Mouse (Mus musculus): ENCODE results near the gene Vwa8. TPM values are rescaled to one million over a fixed set of nuclear protein-coding genes. Genes with fewer than 3 reads are reported as not detected.

Gene Vwa8
- polyA plus RNA-seq, 1 experiment from 2014 or later, result 8.8 TPM

GRCm38 (mm10) chr14:79161741-79162140 is 312.9 kb downstream of the Vwa8 start:
- H3K27ac ChIP-seq (ENCODE audit: low read length), result peak overlapping the region; percentile 93; the same call in 1 of the 2 replicates
- no peaks in the 10 kb centered on the region for H3K9me3 ChIP-seq (ENCODE audit: low read length)
- H3K27me3 ChIP-seq (replicated peaks; ENCODE audit: insufficient read depth, low read length), result no peaks in the 10 kb centered on the region
- DNase-seq (ENCODE audit: low spot score), result no peak
- H3K9ac ChIP-seq (replicated peaks; ENCODE audit: low read depth), result no peak overlapping the region
- no peaks in the 10 kb centered on the region for H3K36me3 ChIP-seq (ENCODE audit: insufficient read depth, low read length)
- no peak for ATAC-seq
- TF ChIP-seq EP300 (IDR thresholded peaks at IDR 0.05) (no peak), CTCF (IDR thresholded peaks at IDR 0.05) (no peak)
- peaks cover 20% of the 10 kb centered on the region; the same call in 1 of the 2 replicates for H3K4me1 ChIP-seq (ENCODE audit: insufficient read depth, low read depth, low read length)
- no peak overlapping the region for H3K4me2 ChIP-seq (replicated peaks; ENCODE audit: low read depth, low read length)
- H3K4me3 ChIP-seq (ENCODE audit: low read depth, low read length), result no peak overlapping the region
- 69% methylated on average over 9 of the region's 9 CpGs for WGBS

GRCm38 (mm10) chr14:79162678-79163077 is 313.8 kb downstream of the Vwa8 start:
- TF ChIP-seq EP300 (IDR thresholded peaks at IDR 0.05) (no peak), CTCF (IDR thresholded peaks at IDR 0.05) (no peak)
- ATAC-seq, result no peak
- Histone ChIP-seq H3K9me3 (ENCODE audit: low read length) (no peaks in the 10 kb centered on the region), H3K27me3 (replicated peaks; ENCODE audit: insufficient read depth, low read length) (no peaks in the 10 kb centered on the region), H3K4me2 (replicated peaks; ENCODE audit: low read depth, low read length) (no peak overlapping the region), H3K36me3 (ENCODE audit: insufficient read depth, low read length) (no peaks in the 10 kb centered on the region), H3K27ac (ENCODE audit: low read length) (peak overlapping the region; percentile 58), H3K4me3 (ENCODE audit: low read depth, low read length) (no peak overlapping the region), H3K4me1 (ENCODE audit: insufficient read depth, low read depth, low read length) (peaks cover 12% of the 10 kb centered on the region; the same call in 1 of the 2 replicates), H3K9ac (replicated peaks; ENCODE audit: low read depth) (no peak overlapping the region)
- WGBS, result 37% methylated on average over 9 of the region's 9 CpGs
- no peak for DNase-seq (ENCODE audit: low spot score)

GRCm38 (mm10) chr14:79164334-79164733 is 315.5 kb downstream of the Vwa8 start:
- H3K27me3 ChIP-seq (replicated peaks; ENCODE audit: insufficient read depth, low read length), result no peaks in the 10 kb centered on the region
- DNase-seq (ENCODE audit: low spot score) (peak; percentile 56), ATAC-seq (peak; percentile 13)
- 63% methylated on average over 4 of the region's 4 CpGs for WGBS
- peak overlapping the region; percentile 16; the same call in 1 of the 2 replicates for H3K27ac ChIP-seq (ENCODE audit: low read length)
- H3K36me3 ChIP-seq (ENCODE audit: insufficient read depth, low read length), result no peaks in the 10 kb centered on the region
- TF ChIP-seq EP300 (IDR thresholded peaks at IDR 0.05) (peak; percentile 89), CTCF (IDR thresholded peaks at IDR 0.05) (no peak)
- peaks cover 7% of the 10 kb centered on the region; the same call in 1 of the 2 replicates for H3K4me1 ChIP-seq (ENCODE audit: insufficient read depth, low read depth, low read length)
- no peak overlapping the region for H3K4me3 ChIP-seq (ENCODE audit: low read depth, low read length)
- H3K9ac ChIP-seq (replicated peaks; ENCODE audit: low read depth), result no peak overlapping the region
- H3K9me3 ChIP-seq (ENCODE audit: low read length), result no peaks in the 10 kb centered on the region
- H3K4me2 ChIP-seq (replicated peaks; ENCODE audit: low read depth, low read length), result no peak overlapping the region

GRCm38 (mm10) chr14:79164925-79165324 is 316.1 kb downstream of the Vwa8 start:
- H3K4me1 ChIP-seq (ENCODE audit: insufficient read depth, low read depth, low read length), result peaks cover 4% of the 10 kb centered on the region; the same call in 1 of the 2 replicates
- H3K27ac ChIP-seq (ENCODE audit: low read length), result peak overlapping the region; percentile 16; the same call in 1 of the 2 replicates
- 96% methylated on average over 2 of the region's 2 CpGs for WGBS
- H3K27me3 ChIP-seq (replicated peaks; ENCODE audit: insufficient read depth, low read length), result no peaks in the 10 kb centered on the region
- no peak overlapping the region for H3K4me3 ChIP-seq (ENCODE audit: low read depth, low read length)
- H3K9me3 ChIP-seq (ENCODE audit: low read length), result no peaks in the 10 kb centered on the region
- no peak overlapping the region for H3K9ac ChIP-seq (replicated peaks; ENCODE audit: low read depth)
- ATAC-seq, result no peak
- no peak for DNase-seq (ENCODE audit: low spot score)
- peak; percentile 70 for TF ChIP-seq CTCF (IDR thresholded peaks at IDR 0.05)
- TF ChIP-seq EP300 (IDR thresholded peaks at IDR 0.05), result no peak
- no peaks in the 10 kb centered on the region for H3K36me3 ChIP-seq (ENCODE audit: insufficient read depth, low read length)
- H3K4me2 ChIP-seq (replicated peaks; ENCODE audit: low read depth, low read length), result no peak overlapping the region

GRCm38 (mm10) chr14:79174526-79174925 is 325.7 kb downstream of the Vwa8 start:
- no peak for TF ChIP-seq CTCF (IDR thresholded peaks at IDR 0.05)
- TF ChIP-seq EP300 (IDR thresholded peaks at IDR 0.05), result no peak
- WGBS, result 88% methylated on average over 4 of the region's 4 CpGs

GRCm38 (mm10) chr14:79177754-79178153 is 328.9 kb downstream of the Vwa8 start:
- ATAC-seq (no peak), DNase-seq (ENCODE audit: low spot score) (no peak)
- Histone ChIP-seq H3K4me3 (ENCODE audit: low read depth, low read length) (no peak overlapping the region), H3K9me3 (ENCODE audit: low read length) (no peaks in the 10 kb centered on the region), H3K4me2 (replicated peaks; ENCODE audit: low read depth, low read length) (no peak overlapping the region), H3K36me3 (ENCODE audit: insufficient read depth, low read length) (peaks cover 5% of the 10 kb centered on the region; the same call in 1 of the 2 replicates), H3K27me3 (replicated peaks; ENCODE audit: insufficient read depth, low read length) (no peaks in the 10 kb centered on the region), H3K9ac (replicated peaks; ENCODE audit: low read depth) (no peak overlapping the region), H3K27ac (ENCODE audit: low read length) (no peak overlapping the region), H3K4me1 (ENCODE audit: insufficient read depth, low read depth, low read length) (no peaks in the 10 kb centered on the region)
- WGBS, result 64% methylated on average over 7 of the region's 7 CpGs
- TF ChIP-seq CTCF (IDR thresholded peaks at IDR 0.05), result no peak
- no peak for TF ChIP-seq EP300 (IDR thresholded peaks at IDR 0.05)

More at GRCm38 (mm10) chr14:79174526-79174925, 325.7 kb downstream of the Vwa8 start:
- H3K36me3 ChIP-seq (ENCODE audit: insufficient read depth, low read length), result peaks cover 5% of the 10 kb centered on the region; the same call in 1 of the 2 replicates
- no peaks in the 10 kb centered on the region for H3K9me3 ChIP-seq (ENCODE audit: low read length)
- H3K4me2 ChIP-seq (replicated peaks; ENCODE audit: low read depth, low read length), result no peak overlapping the region
- ATAC-seq (no peak), DNase-seq (ENCODE audit: low spot score) (no peak)
- no peaks in the 10 kb centered on the region for H3K27me3 ChIP-seq (replicated peaks; ENCODE audit: insufficient read depth, low read length)
- no peaks in the 10 kb centered on the region for H3K4me1 ChIP-seq (ENCODE audit: insufficient read depth, low read depth, low read length)
- no peak overlapping the region for H3K27ac ChIP-seq (ENCODE audit: low read length)
- no peak overlapping the region for H3K9ac ChIP-seq (replicated peaks; ENCODE audit: low read depth)
- no peak overlapping the region for H3K4me3 ChIP-seq (ENCODE audit: low read depth, low read length)
